24 mouse cellular contexts compared by ENCODE assay signal in the genomic region with DNA sequence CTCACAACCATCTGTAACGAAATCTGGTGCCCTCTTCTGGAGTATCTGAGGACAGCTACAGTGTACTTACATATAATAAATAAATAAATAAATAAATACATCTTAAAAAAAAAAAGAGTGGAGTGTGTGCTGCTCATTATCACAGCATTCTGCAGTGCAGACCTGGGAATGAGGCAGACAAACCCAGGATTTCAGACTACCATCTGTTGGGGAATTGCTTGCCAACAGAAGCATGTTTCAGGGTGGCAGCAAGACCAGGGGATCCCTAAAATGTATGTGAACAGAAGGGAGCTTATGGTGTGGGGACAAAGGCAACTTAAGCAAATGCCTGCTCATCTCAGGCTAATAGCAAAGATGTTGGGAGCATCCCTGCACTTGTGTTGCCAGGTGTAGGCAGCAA. TPM values are rescaled to one million over a fixed set of nuclear protein-coding genes. Genes with fewer than 3 reads are reported as not detected.
"Had no signal": no experiment of that assay in that cellular context is flagged by ENCODE, and none has a peak within 500 bp of the region (broad histone marks: within the 10 kb centered on the region; RNA-seq: fewer than 3 reads in every experiment).

No protein-coding gene starts in this region.

RNA-seq across cellular contexts. Expression of a gene that starts 5.6 kb away (rescaled TPM):
- total RNA-seq: layer of hippocampus, adult 18-20 months; layer of hippocampus, postnatal 10 days; left cerebral cortex, adult 8-10 months; left cerebral cortex, postnatal 14 days; left cerebral cortex, postnatal 4 days; megakaryocyte, adult 5-6 weeks had no signal
- polyA plus RNA-seq: kidney, embryonic 16.5 days; limb, embryonic 12.5 days; limb, embryonic 15.5 days; liver, embryonic 11.5 days; liver, embryonic 14.5 days; liver, postnatal 0 days; lung, embryonic 14.5 days; lung, postnatal 0 days; macrophage; midbrain, embryonic 12.5 days; midbrain, embryonic 15.5 days; myocyte; neural tube, embryonic 13.5 days; stomach, embryonic 15.5 days; testis, adult 2 months; urinary bladder, adult 2 months had no signal

RNA-seq across cellular contexts. Expression of a gene that starts 33.2 kb away (rescaled TPM):
- total RNA-seq: layer of hippocampus, adult 18-20 months; layer of hippocampus, postnatal 10 days; left cerebral cortex, adult 8-10 months; left cerebral cortex, postnatal 14 days; left cerebral cortex, postnatal 4 days; megakaryocyte, adult 5-6 weeks; monocyte, adult 5-6 weeks; neutrophil, adult 5-6 weeks had no signal
- polyA plus RNA-seq: kidney, embryonic 16.5 days; limb, embryonic 12.5 days; limb, embryonic 15.5 days; liver, embryonic 11.5 days; liver, postnatal 0 days; lung, embryonic 14.5 days; lung, postnatal 0 days; macrophage; midbrain, embryonic 12.5 days; midbrain, embryonic 15.5 days; myocyte; neural tube, embryonic 13.5 days; stomach, embryonic 15.5 days had no signal

RNA-seq across cellular contexts. Expression of a gene that starts 39.5 kb away (rescaled TPM):
- total RNA-seq: layer of hippocampus, adult 18-20 months; layer of hippocampus, postnatal 10 days; left cerebral cortex, adult 8-10 months; left cerebral cortex, postnatal 14 days; left cerebral cortex, postnatal 4 days; megakaryocyte, adult 5-6 weeks; monocyte, adult 5-6 weeks had no signal
- polyA plus RNA-seq: kidney, embryonic 16.5 days; limb, embryonic 12.5 days; limb, embryonic 15.5 days; liver, embryonic 11.5 days; liver, embryonic 14.5 days; liver, postnatal 0 days; lung, embryonic 14.5 days; lung, postnatal 0 days; macrophage; midbrain, embryonic 12.5 days; midbrain, embryonic 15.5 days; myocyte; neural tube, embryonic 13.5 days; stomach, embryonic 15.5 days; testis, adult 2 months; urinary bladder, adult 2 months had no signal
